Mouse (Mus musculus) ES-Bruce4 (cell line): ENCODE measurements at regions not wholly inside any gene's neighbourhood (a gene's known extent, or its start where the extent isn't known, plus 50 kb on each side); places are given as distances from the start of the nearest gene placed in this dataset.

Experiments used
- H3K27ac ChIP-seq: 2 replicates; pipeline ENCODE4 v1.5.1; 2012; ENCODE audit warnings: low read length, inconsistent platforms; ENCODE audit not compliant: insufficient read depth
- H3K27me3 ChIP-seq: 2 replicates; pipeline ENCODE4 v1.6.1; 2012; ENCODE audit warnings: mild to moderate bottlenecking, low read length, inconsistent platforms; ENCODE audit not compliant: control insufficient read depth, poor library complexity, insufficient read depth, severe bottlenecking
- H3K36me3 ChIP-seq: 2 replicates; pipeline ENCODE4 v1.6.1; 2012; ENCODE audit warnings: inconsistent platforms, mild to moderate bottlenecking, low read length, moderate library complexity; ENCODE audit not compliant: control insufficient read depth, poor library complexity, insufficient read depth, severe bottlenecking
- H3K4me1 ChIP-seq: one replicate; pipeline ENCODE4 v1.8.1; 2011; ENCODE audit warnings: low read length; ENCODE audit not compliant: control insufficient read depth, insufficient read depth
- H3K4me3 ChIP-seq: 2 replicates; pipeline ENCODE4 v1.5.1; 2011; ENCODE audit warnings: low read depth, mild to moderate bottlenecking, low read length
- H3K9ac ChIP-seq: 2 replicates; pipeline ENCODE4 v1.6.1; 2012; ENCODE audit warnings: low read depth, mild to moderate bottlenecking, inconsistent platforms; ENCODE audit not compliant: poor library complexity, severe bottlenecking
- H3K9me3 ChIP-seq: replicated peaks from 2 replicates; pipeline ENCODE4 v1.6.1; 2012; ENCODE audit warnings: mild to moderate bottlenecking, low read length, inconsistent platforms; ENCODE audit not compliant: control insufficient read depth, poor library complexity, insufficient read depth, severe bottlenecking
- CTCF ChIP-seq: IDR thresholded peaks from one replicate; pipeline ENCODE4 v1.8.1; 2011; ENCODE audit warnings: low read depth, low read length
- EP300 ChIP-seq: IDR thresholded peaks from 2 replicates; pipeline ENCODE4 v1.6.1; 2011; ENCODE audit warnings: low read depth, low read length; ENCODE audit not compliant: insufficient read depth
- POLR2A ChIP-seq: IDR thresholded peaks from one replicate; pipeline ENCODE4 v1.8.1; 2011; ENCODE audit warnings: low read length; ENCODE audit not compliant: insufficient read depth

DNA sequence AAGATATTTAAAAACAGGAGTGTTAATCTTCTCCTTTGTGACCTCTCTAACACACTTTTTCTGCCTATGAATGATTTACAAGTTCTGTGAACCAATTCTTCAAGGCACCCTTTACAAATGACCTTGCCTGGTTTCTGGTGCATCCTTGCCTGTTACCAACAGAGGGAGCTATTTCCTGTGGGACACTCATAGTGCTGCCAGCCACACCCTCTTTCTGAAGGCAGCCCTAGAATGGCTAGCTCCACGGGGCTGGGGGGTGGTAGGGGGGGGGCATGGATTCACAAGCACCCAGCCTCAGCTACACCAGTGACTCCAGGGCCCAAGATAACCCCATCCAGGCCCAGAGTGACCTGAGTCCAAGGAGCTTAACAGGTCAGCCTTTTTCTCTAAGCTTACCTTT is 180.4 kb upstream of the Zfp637 start:
- H3K4me3 ChIP-seq, result no peak overlapping the region
- no peak overlapping the region for H3K27ac ChIP-seq
- H3K4me1 ChIP-seq, result peaks cover 2% of the 10 kb centered on the region
- no peak overlapping the region for H3K9ac ChIP-seq
- H3K9me3 ChIP-seq, result no peaks in the 10 kb centered on the region
- no peaks in the 10 kb centered on the region for H3K27me3 ChIP-seq
- TF ChIP-seq CTCF, result peak; percentile 55
- no peak for TF ChIP-seq EP300
- TF ChIP-seq POLR2A, result no peak
- H3K36me3 ChIP-seq, result no peaks in the 10 kb centered on the region

DNA sequence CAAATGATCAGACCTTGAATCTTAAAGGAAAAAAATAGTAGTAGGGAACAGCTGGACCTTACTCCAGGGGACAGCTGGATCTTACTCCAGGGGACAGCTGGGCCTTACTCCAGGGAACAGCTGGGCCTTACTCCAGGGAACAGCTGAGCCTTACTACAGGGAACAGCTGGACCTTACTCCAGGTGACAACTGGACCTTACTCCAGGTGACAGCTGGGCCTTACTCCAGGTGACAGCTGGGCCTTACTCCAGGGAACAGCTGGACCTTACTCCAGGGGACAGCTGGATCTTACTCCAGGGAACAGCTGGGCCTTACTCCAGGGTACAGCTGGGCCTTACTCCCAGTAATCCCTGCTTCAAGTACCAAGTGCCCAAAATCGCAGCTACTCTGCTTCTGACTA is 178.3 kb upstream of the Zfp637 start:
- peaks cover 2% of the 10 kb centered on the region for H3K4me1 ChIP-seq
- no peak overlapping the region for H3K4me3 ChIP-seq
- H3K9ac ChIP-seq, result no peak overlapping the region
- H3K27me3 ChIP-seq, result no peaks in the 10 kb centered on the region
- H3K27ac ChIP-seq, result no peak overlapping the region
- TF ChIP-seq POLR2A, result no peak
- no peak for TF ChIP-seq CTCF
- TF ChIP-seq EP300, result no peak
- no peaks in the 10 kb centered on the region for H3K36me3 ChIP-seq
- no peaks in the 10 kb centered on the region for H3K9me3 ChIP-seq

DNA sequence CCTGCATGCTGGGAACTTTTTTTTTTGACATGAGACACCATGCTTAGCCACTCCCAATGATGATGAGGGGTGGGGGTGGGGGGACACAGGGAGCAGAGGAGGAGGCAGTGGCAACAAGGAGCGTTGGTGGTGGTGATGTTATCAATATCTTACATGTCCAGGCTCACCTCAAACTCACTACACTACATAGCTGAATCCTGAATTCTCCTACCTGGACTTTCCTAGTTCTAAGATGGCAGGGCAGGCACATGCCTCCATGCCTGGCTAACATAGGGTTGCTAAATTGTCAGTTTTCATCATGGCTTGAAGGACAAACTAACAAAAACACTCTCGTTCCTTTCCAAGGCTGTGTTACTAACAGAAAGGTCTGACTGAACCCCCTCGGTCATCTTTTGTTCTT is 170.6 kb upstream of the Zfp637 start:
- H3K9ac ChIP-seq, result no peak overlapping the region
- no peak overlapping the region for H3K27ac ChIP-seq

DNA sequence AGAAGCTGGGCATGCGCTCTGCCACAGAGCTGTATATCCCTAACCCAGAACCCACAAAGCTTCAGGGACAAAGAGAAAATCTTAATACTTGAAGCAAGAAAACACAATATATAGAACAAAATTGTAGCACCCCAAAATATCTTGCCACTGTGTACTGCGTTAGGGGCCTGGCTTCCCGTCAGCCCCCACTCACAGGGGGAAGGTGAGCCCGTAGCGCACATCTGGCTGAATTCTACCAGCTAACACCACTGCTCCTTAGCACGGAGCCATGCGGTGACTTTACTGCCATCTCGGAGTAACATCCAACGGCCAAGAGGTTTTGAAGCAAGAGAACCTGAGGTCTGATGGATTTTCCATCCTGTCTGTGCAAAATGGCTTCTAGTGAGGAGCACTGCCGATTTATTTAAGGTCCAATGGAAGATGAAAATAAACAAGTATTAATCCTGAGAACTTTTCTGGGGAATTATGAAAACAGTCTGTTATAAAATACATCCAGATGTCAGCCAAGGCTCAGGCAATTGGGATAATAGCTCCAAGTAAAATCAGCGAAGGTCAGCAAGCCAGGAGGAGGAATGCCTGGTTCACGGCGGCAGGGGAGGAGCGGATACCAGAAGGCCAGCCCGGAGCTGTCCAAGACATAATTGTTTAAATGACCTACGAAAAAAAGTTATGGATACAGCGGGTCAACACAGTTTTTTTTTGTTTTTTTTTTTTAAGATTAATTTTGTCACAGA is 170.0 kb upstream of the Zfp637 start:
- no peak overlapping the region for H3K9ac ChIP-seq
- no peak overlapping the region for H3K27ac ChIP-seq
- no peak for TF ChIP-seq CTCF
- TF ChIP-seq POLR2A, result no peak
- TF ChIP-seq EP300, result no peak
- no peaks in the 10 kb centered on the region for H3K27me3 ChIP-seq
- H3K36me3 ChIP-seq, result no peaks in the 10 kb centered on the region
- no peak overlapping the region for H3K4me3 ChIP-seq
- H3K4me1 ChIP-seq, result no peaks in the 10 kb centered on the region
- no peaks in the 10 kb centered on the region for H3K9me3 ChIP-seq

More for the DNA sequence above, 170.6 kb upstream of the Zfp637 start:
- Histone ChIP-seq H3K9me3 (no peaks in the 10 kb centered on the region), H3K27me3 (no peaks in the 10 kb centered on the region), H3K36me3 (no peaks in the 10 kb centered on the region), H3K4me1 (peaks cover under 1% of the 10 kb centered on the region), H3K4me3 (no peak overlapping the region)
- TF ChIP-seq CTCF (no peak), EP300 (no peak), POLR2A (no peak)

DNA sequence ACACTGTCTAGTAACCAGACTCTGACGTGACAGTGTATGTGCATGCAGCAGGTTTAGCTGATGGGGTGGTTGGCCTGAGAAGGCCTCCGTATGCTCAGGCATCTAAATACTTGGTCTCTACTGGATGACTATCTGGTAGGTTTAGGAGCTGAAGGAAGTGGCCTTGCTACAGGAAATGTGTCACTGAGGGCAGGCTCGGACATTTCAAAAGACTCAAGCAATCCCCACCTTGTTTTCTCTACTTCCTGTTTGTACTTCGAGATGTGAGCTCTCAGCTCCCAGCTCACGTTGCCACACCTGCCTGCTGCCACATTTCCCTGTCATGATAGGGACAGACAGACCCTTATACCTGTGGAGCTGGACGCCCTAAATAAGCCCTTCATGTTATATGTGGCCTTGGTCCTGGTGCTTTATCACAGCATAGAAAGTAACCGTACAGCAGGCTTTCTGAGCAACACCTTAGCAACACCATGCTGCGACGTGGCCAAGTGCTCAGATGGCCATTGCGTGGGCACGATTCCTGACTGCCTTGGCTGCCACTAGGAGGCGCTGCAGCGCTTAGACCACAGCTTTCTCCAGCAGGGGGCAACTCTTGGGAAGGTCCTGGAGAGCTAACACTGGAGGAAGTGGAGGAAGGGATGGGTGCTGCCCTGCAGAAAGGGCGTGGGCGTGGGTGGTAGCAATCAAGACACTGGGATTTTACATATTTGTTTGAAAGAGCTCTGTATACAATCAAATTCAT is 165.8 kb upstream of the Zfp637 start:
- TF ChIP-seq CTCF (peak; percentile 99), EP300 (no peak), POLR2A (no peak)
- Histone ChIP-seq H3K4me1 (no peaks in the 10 kb centered on the region), H3K27ac (no peak overlapping the region)

More for the DNA sequence above, 165.8 kb upstream of the Zfp637 start:
- Histone ChIP-seq H3K4me3 (no peak overlapping the region), H3K36me3 (no peaks in the 10 kb centered on the region), H3K27me3 (no peaks in the 10 kb centered on the region), H3K9ac (no peak overlapping the region), H3K9me3 (no peaks in the 10 kb centered on the region)
